Mouse (Mus musculus) C2C12 (cell line): ENCODE measurements around the gene Babam2.
A peak's percentile ranks its signal among the peaks of the same experiment; 100 is the strongest.

Experiments
- CTCF ChIP-seq: IDR thresholded peaks from one replicate; pipeline ENCODE4 v1.5.1; 2011; ENCODE audit not compliant: control insufficient read depth, insufficient read depth, insufficient read length
- USF1 ChIP-seq: IDR thresholded peaks from one replicate; pipeline ENCODE4 v1.6.1; 2011; ENCODE audit warnings: low read depth, mild to moderate bottlenecking, control low read depth, moderate library complexity

- TF ChIP-seq CTCF = peak; percentile 5
- no peak for TF ChIP-seq USF1
Observed at GRCm38 (mm10) chr5:31709389-31709788, 11.9 kb downstream of the Babam2 start.
